Mouse (Mus musculus) bone marrow, adult 2 months (tissue): ENCODE measurements around the gene Kcmf1.

Experiments
- CTCF ChIP-seq: fragments of 200-500 bp; IDR thresholded peaks from 2 replicates; pipeline ENCODE4 v1.5.1; 2011; ENCODE audit warnings: low read length, control low read depth; ENCODE audit not compliant: control insufficient read depth, insufficient read depth
- POLR2A ChIP-seq: fragments of 200-500 bp; IDR thresholded peaks from 2 replicates; pipeline ENCODE4 v1.6.1; 2011; ENCODE audit warnings: low read depth, mild to moderate bottlenecking, control low read depth, low read length, borderline replicate concordance; ENCODE audit not compliant: control insufficient read depth

DNA sequence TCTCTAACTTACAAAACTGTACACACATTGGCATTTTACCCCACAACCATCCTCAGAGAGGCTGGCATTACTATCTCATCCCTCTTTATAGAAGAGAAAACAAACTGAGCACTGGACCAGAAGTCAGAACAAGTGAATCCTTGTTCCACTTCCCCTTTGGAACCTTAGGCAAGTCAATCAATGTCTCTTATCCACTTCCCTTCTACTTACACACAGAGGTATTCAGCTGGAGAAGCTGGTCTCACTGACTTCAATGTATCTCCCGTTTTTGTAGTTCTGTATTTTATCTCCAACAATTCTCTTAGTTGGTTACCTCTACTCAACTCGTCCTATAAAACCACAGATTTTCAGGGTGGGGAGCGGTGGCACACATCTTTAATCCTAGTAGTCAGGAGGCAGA lies 15.0 kb downstream of the Kcmf1 start:
- no peak for TF ChIP-seq POLR2A
- TF ChIP-seq CTCF = no peak
